Mouse (Mus musculus) heart, embryonic 10.5 days (tissue): ENCODE data around the gene Slc25a38. TPM values are rescaled to one million over a fixed set of nuclear protein-coding genes. Genes with fewer than 3 reads are reported as not detected.

Source experiments
- DNase-seq: peaks from one replicate; pipeline ENCODE4 v3.0.0-alpha.2; 2017; ENCODE audit warnings: low spot score
- H3K27ac ChIP-seq: fragments of 300-500 bp; sonication (generic); 2 replicates; pipeline ENCODE4 v1.5.1; 2016; ENCODE audit warnings: mild to moderate bottlenecking
- H3K27me3 ChIP-seq: fragments of 300-500 bp; sonication (generic); 2 replicates; pipeline ENCODE4 v1.6.1; 2016; ENCODE audit warnings: mild to moderate bottlenecking; ENCODE audit not compliant: poor library complexity, insufficient read depth, severe bottlenecking
- H3K36me3 ChIP-seq: fragments of 300-500 bp; sonication (generic); 2 replicates; pipeline ENCODE4 v1.6.1; 2016; ENCODE audit warnings: mild to moderate bottlenecking, moderate library complexity
- H3K4me1 ChIP-seq: fragments of 300-500 bp; sonication (generic); 2 replicates; pipeline ENCODE4 v1.6.1; 2016; ENCODE audit warnings: mild to moderate bottlenecking
- H3K4me3 ChIP-seq: fragments of 300-500 bp; sonication (generic); 2 replicates; pipeline ENCODE4 v1.5.1; 2016; ENCODE audit warnings: mild to moderate bottlenecking, moderate library complexity
- H3K9me3 ChIP-seq: fragments of 300-500 bp; sonication (generic); 2 replicates; pipeline ENCODE4 v1.6.1; 2016; ENCODE audit warnings: mild to moderate bottlenecking, moderate library complexity
- WGBS: fragments of 180-500 bp; shearing (Covaris S2); methylation state at CpG from one replicate; pipeline ENCODE4 v1.1.7; 2016; 5-methylcytosine and 5-hydroxymethylcytosine counted together
- polyA plus RNA-seq: library from polyadenylated mRNA; unstranded; fragments of >200 nt; fragmentation: Nextera tagmentation; extraction: Ambion mirVana; gene quantifications from 2 replicates; pipeline ENCODE4 v1.2.1, GENCODE M21; 2016

The Slc25a38 gene
- polyA plus RNA-seq, 1 experiment from 2014 or later, result 42.1 TPM

GRCm38 (mm10) chr9:120131784-120132288 is 21.7 kb downstream of the Slc25a38 start:
- WGBS, result 74% methylated on average over 3 of the region's 3 CpGs
- Histone ChIP-seq H3K36me3 (peaks cover 45% of the 10 kb centered on the region), H3K27me3 (no peaks in the 10 kb centered on the region), H3K27ac (no peak overlapping the region), H3K4me3 (no peak overlapping the region), H3K4me1 (peaks cover 9% of the 10 kb centered on the region), H3K9me3 (no peaks in the 10 kb centered on the region)
- DNase-seq, result no peak

GRCm38 (mm10) chr9:120132980-120133754 is 23.0 kb downstream of the Slc25a38 start:
- no peak for DNase-seq
- Histone ChIP-seq H3K27ac (no peak overlapping the region), H3K4me1 (peaks cover 9% of the 10 kb centered on the region), H3K27me3 (no peaks in the 10 kb centered on the region), H3K4me3 (no peak overlapping the region), H3K9me3 (no peaks in the 10 kb centered on the region), H3K36me3 (peaks cover 45% of the 10 kb centered on the region)
- WGBS, result 37% methylated on average over 8 of the region's 8 CpGs

- no peak overlapping the region for H3K4me3 ChIP-seq
- H3K36me3 ChIP-seq, result peaks cover 40% of the 10 kb centered on the region
- no peaks in the 10 kb centered on the region for H3K27me3 ChIP-seq
- peaks cover 5% of the 10 kb centered on the region for H3K4me1 ChIP-seq
- DNase-seq, result no peak
- H3K9me3 ChIP-seq, result no peaks in the 10 kb centered on the region
- H3K27ac ChIP-seq, result no peak overlapping the region
- WGBS, result 55% methylated on average over 6 of the region's 6 CpGs
These were observed 23.7 kb downstream of the Slc25a38 start for GRCm38 (mm10) chr9:120133755-120134475.

- Histone ChIP-seq H3K4me3 (no peak overlapping the region), H3K36me3 (peaks cover 32% of the 10 kb centered on the region), H3K4me1 (no peaks in the 10 kb centered on the region), H3K27me3 (no peaks in the 10 kb centered on the region), H3K9me3 (no peaks in the 10 kb centered on the region), H3K27ac (no peak overlapping the region)
- DNase-seq, result no peak
- 73% methylated on average over 13 of the region's 13 CpGs for WGBS
These were observed 24.5 kb downstream of the Slc25a38 start for GRCm38 (mm10) chr9:120134529-120135160.

- no peak for DNase-seq
- no peak overlapping the region for H3K4me3 ChIP-seq
- H3K4me1 ChIP-seq, result no peaks in the 10 kb centered on the region
- WGBS, result 86% methylated on average over 11 of the region's 11 CpGs
- no peaks in the 10 kb centered on the region for H3K9me3 ChIP-seq
- no peak overlapping the region for H3K27ac ChIP-seq
- peaks cover 25% of the 10 kb centered on the region for H3K36me3 ChIP-seq
- no peaks in the 10 kb centered on the region for H3K27me3 ChIP-seq
These were observed 25.3 kb downstream of the Slc25a38 start for GRCm38 (mm10) chr9:120135454-120135853.

- DNase-seq, result peak; percentile 87
- no peaks in the 10 kb centered on the region for H3K27me3 ChIP-seq
- no peaks in the 10 kb centered on the region for H3K9me3 ChIP-seq
- no peak overlapping the region for H3K4me3 ChIP-seq
- H3K4me1 ChIP-seq, result no peaks in the 10 kb centered on the region
- no peak overlapping the region for H3K27ac ChIP-seq
- no peaks in the 10 kb centered on the region for H3K36me3 ChIP-seq
- 16% methylated on average over 4 of the region's 4 CpGs for WGBS
These were observed 30.5 kb downstream of the Slc25a38 start for GRCm38 (mm10) chr9:120140652-120141051.

GRCm38 (mm10) chr9:120144474-120144873 is 34.3 kb downstream of the Slc25a38 start:
- no peak overlapping the region for H3K4me3 ChIP-seq
- no peak overlapping the region for H3K27ac ChIP-seq
- no peaks in the 10 kb centered on the region for H3K9me3 ChIP-seq
- WGBS, result 83% methylated on average over 13 of the region's 13 CpGs
- DNase-seq, result no peak
- H3K27me3 ChIP-seq, result no peaks in the 10 kb centered on the region
- no peaks in the 10 kb centered on the region for H3K4me1 ChIP-seq
- H3K36me3 ChIP-seq, result no peaks in the 10 kb centered on the region

GRCm38 (mm10) chr9:120149222-120149828 is 39.2 kb downstream of the Slc25a38 start, which contains the start of gene Mobp:
Mobp (plus strand) TSS chr9:120149707.
- H3K4me1 ChIP-seq, result no peaks in the 10 kb centered on the region
- H3K4me3 ChIP-seq, result no peak within 1 kb of the TSS
- WGBS, result 76% methylated on average over 11 of the region's 11 CpGs
- H3K27ac ChIP-seq, result no peak within 1 kb of the TSS
- no peaks in the 10 kb centered on the region; the same call in 1 of the 2 replicates for H3K27me3 ChIP-seq
- no peak for DNase-seq
- H3K36me3 ChIP-seq, result no peaks in the 10 kb centered on the region
- no peaks in the 10 kb centered on the region for H3K9me3 ChIP-seq

GRCm38 (mm10) chr9:120151152-120151551 is 41.0 kb downstream of the Slc25a38 start:
- Histone ChIP-seq H3K9me3 (no peaks in the 10 kb centered on the region), H3K36me3 (no peaks in the 10 kb centered on the region), H3K4me3 (no peak overlapping the region), H3K27me3 (no peaks in the 10 kb centered on the region; the same call in none of the 2 replicates), H3K27ac (no peak overlapping the region), H3K4me1 (no peaks in the 10 kb centered on the region)
- DNase-seq, result no peak
- 65% methylated on average over 5 of the region's 5 CpGs for WGBS

- no peak for DNase-seq
- 81% methylated on average over 12 of the region's 12 CpGs for WGBS
These were observed 41.8 kb downstream of the Slc25a38 start for GRCm38 (mm10) chr9:120151906-120152399.

GRCm38 (mm10) chr9:120158047-120158446 is 47.9 kb downstream of the Slc25a38 start:
- no peaks in the 10 kb centered on the region for H3K9me3 ChIP-seq
- no peak overlapping the region for H3K4me3 ChIP-seq
- H3K36me3 ChIP-seq, result no peaks in the 10 kb centered on the region
- no peak overlapping the region for H3K27ac ChIP-seq
- whole genome bisulfite sequencing, result 38% methylated on average over 4 of the region's 4 CpGs
- no peaks in the 10 kb centered on the region; the same call in 1 of the 2 replicates for H3K27me3 ChIP-seq
- no peak for DNase-seq
- no peaks in the 10 kb centered on the region for H3K4me1 ChIP-seq

More at GRCm38 (mm10) chr9:120151906-120152399, 41.8 kb downstream of the Slc25a38 start:
- Histone ChIP-seq H3K4me1 (no peaks in the 10 kb centered on the region), H3K27me3 (no peaks in the 10 kb centered on the region; the same call in none of the 2 replicates), H3K27ac (no peak overlapping the region), H3K9me3 (no peaks in the 10 kb centered on the region), H3K4me3 (no peak overlapping the region), H3K36me3 (no peaks in the 10 kb centered on the region)

GRCm38 (mm10) chr9:120163862-120164261 is 53.7 kb downstream of the Slc25a38 start:
- DNase-seq, result no peak
- peaks cover 16% of the 10 kb centered on the region; the same call in 1 of the 2 replicates for H3K27me3 ChIP-seq
- H3K9me3 ChIP-seq, result no peaks in the 10 kb centered on the region
- no peak overlapping the region for H3K27ac ChIP-seq
- no peaks in the 10 kb centered on the region for H3K36me3 ChIP-seq
- no peak overlapping the region for H3K4me3 ChIP-seq
- WGBS, result 86% methylated on average over 16 of the region's 16 CpGs
- no peaks in the 10 kb centered on the region for H3K4me1 ChIP-seq
